38 mouse cellular contexts compared by ENCODE assay signal in the genomic region with DNA sequence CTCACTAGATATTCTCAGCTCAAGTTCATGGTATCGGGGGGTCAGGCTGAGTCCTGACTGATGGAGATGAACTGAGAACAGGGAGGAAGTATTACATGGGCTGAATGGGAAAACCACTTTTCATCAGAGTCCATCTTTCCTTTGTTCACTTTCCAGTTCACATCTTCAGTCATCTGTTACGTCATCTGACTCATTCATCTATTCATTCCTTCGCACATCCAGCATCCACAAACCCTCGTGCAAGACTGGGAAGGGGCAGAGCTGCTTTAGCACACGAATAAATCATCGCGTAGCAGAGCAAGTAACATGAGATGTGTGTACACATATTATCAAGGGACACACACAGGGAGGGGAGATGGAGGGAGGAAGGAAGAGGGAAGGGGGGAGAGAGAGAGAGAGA. TPM values are rescaled to one million over a fixed set of nuclear protein-coding genes. Genes with fewer than 3 reads are reported as not detected.
"Had no signal": no experiment of that assay in that cellular context is flagged by ENCODE, and none has a peak within 500 bp of the region (broad histone marks: within the 10 kb centered on the region; RNA-seq: fewer than 3 reads in every experiment).

No protein-coding gene starts in this region.

- H3K4me3 ChIP-seq: limb, embryonic 10.5 days; limb, embryonic 12.5 days; limb, embryonic 13.5 days; limb, embryonic 15.5 days; liver, embryonic 12.5 days; liver, embryonic 13.5 days; liver, embryonic 15.5 days; lung, embryonic 15.5 days; megakaryocyte, embryonic 14.5 days; midbrain, embryonic 10.5 days; midbrain, embryonic 12.5 days; midbrain, embryonic 13.5 days; midbrain, embryonic 15.5 days; myocyte; neural tube, embryonic 12.5 days had no signal

- H3K4me1 ChIP-seq: limb, embryonic 15.5 days; lung, embryonic 15.5 days; midbrain, embryonic 10.5 days; midbrain, embryonic 12.5 days; midbrain, embryonic 13.5 days; midbrain, embryonic 15.5 days; neural tube, embryonic 12.5 days had no signal

- H3K36me3 ChIP-seq: limb, embryonic 10.5 days; limb, embryonic 12.5 days; limb, embryonic 13.5 days; limb, embryonic 15.5 days; liver, embryonic 12.5 days; liver, embryonic 13.5 days; liver, embryonic 15.5 days; lung, embryonic 15.5 days; midbrain, embryonic 10.5 days; midbrain, embryonic 12.5 days; midbrain, embryonic 13.5 days; midbrain, embryonic 15.5 days; neural tube, embryonic 12.5 days had no signal

- DNase-seq: left cerebral cortex, postnatal 4 days; liver; liver, embryonic 13.5 days; liver, postnatal 0 days; lung, adult 18-20 months; lung, adult 2 months; lung, embryonic 14.5 days; lung, postnatal 10 days; lung, postnatal 14 days; lung, postnatal 36 days; lung, postnatal 4 days; midbrain, embryonic 14.5 days had no signal

- ATAC-seq: liver, postnatal 0 days; lung, postnatal 0 days; midbrain, embryonic 13.5 days; midbrain, embryonic 15.5 days; midbrain, embryonic 16.5 days had no signal

- H3K9ac ChIP-seq: limb, embryonic 12.5 days; limb, embryonic 13.5 days; limb, embryonic 15.5 days; liver, embryonic 12.5 days; liver, embryonic 13.5 days; liver, embryonic 14.5 days; liver, embryonic 15.5 days; liver, postnatal 0 days; lung, embryonic 14.5 days; lung, embryonic 15.5 days; midbrain, embryonic 12.5 days; midbrain, embryonic 13.5 days; midbrain, embryonic 15.5 days; neural tube, embryonic 12.5 days had no signal

- H3K9me3 ChIP-seq: limb, embryonic 10.5 days; limb, embryonic 13.5 days; limb, embryonic 15.5 days; liver, embryonic 12.5 days; liver, embryonic 13.5 days; liver, embryonic 15.5 days; lung, embryonic 15.5 days; midbrain, embryonic 10.5 days; midbrain, embryonic 12.5 days; midbrain, embryonic 13.5 days; midbrain, embryonic 15.5 days; neural tube, embryonic 12.5 days had no signal

- H3K27me3 ChIP-seq: limb, embryonic 12.5 days; limb, embryonic 13.5 days; limb, embryonic 15.5 days; lung, embryonic 15.5 days; midbrain, embryonic 12.5 days; midbrain, embryonic 13.5 days; midbrain, embryonic 15.5 days; neural tube, embryonic 12.5 days had no signal

- H3K27ac ChIP-seq: limb, embryonic 10.5 days; limb, embryonic 12.5 days; limb, embryonic 13.5 days; limb, embryonic 15.5 days; liver, embryonic 12.5 days; liver, embryonic 13.5 days; liver, embryonic 14.5 days; liver, embryonic 15.5 days; lung, embryonic 15.5 days; macrophage; midbrain, embryonic 10.5 days; midbrain, embryonic 12.5 days; midbrain, embryonic 13.5 days; midbrain, embryonic 15.5 days; neural tube, embryonic 12.5 days had no signal

- H3K4me2 ChIP-seq: limb, embryonic 12.5 days; limb, embryonic 13.5 days; limb, embryonic 15.5 days; liver, embryonic 11.5 days; liver, embryonic 12.5 days; liver, embryonic 13.5 days; liver, embryonic 15.5 days; lung, embryonic 14.5 days; lung, embryonic 15.5 days; midbrain, embryonic 11.5 days; midbrain, embryonic 12.5 days; midbrain, embryonic 13.5 days; midbrain, embryonic 15.5 days; neural tube, embryonic 12.5 days had no signal

RNA-seq across cellular contexts. Expression of a gene that starts 0.8 kb away (rescaled TPM):
- polyA plus RNA-seq: limb, embryonic 10.5 days; limb, embryonic 11.5 days; limb, embryonic 12.5 days; limb, embryonic 13.5 days; limb, embryonic 14.5 days; liver, adult 2 months; liver, embryonic 11.5 days; liver, embryonic 12.5 days; liver, postnatal 0 days; lung, embryonic 14.5 days; lung, embryonic 15.5 days; lung, embryonic 16.5 days; lung, postnatal 0 days; macrophage; midbrain, embryonic 10.5 days; midbrain, embryonic 11.5 days; midbrain, embryonic 12.5 days; midbrain, embryonic 13.5 days; midbrain, embryonic 14.5 days; midbrain, embryonic 15.5 days; midbrain, embryonic 16.5 days; midbrain, postnatal 0 days; myocyte; neural tube, embryonic 11.5 days; neural tube, embryonic 12.5 days had no signal

RNA-seq across cellular contexts. Expression of a gene that starts 16.2 kb away (rescaled TPM):
- polyA plus RNA-seq: liver, adult 2 months; liver, embryonic 15.5 days; liver, postnatal 0 days; macrophage had no signal
